Mouse (Mus musculus) neural tube, embryonic 12.5 days (tissue): ENCODE results near the gene Mthfr. TPM values are rescaled to one million over a fixed set of nuclear protein-coding genes. Genes with fewer than 3 reads are reported as not detected.
A peak's percentile ranks its signal among the peaks of the same experiment; 100 is the strongest.

Experiments used
- ATAC-seq: fragments of 200-750 bp; cut with Nextera tagmentation; 2 replicates; pipeline ENCODE4 v1.8.0; 2017; ENCODE audit warnings: low read depth, mild to moderate bottlenecking, moderate TSS enrichment, moderate library complexity; ENCODE audit not compliant: low FRiP score
- H3K27ac ChIP-seq: fragments of 300-500 bp; sonication (generic); 2 replicates; pipeline ENCODE4 v1.5.1; 2016
- H3K27me3 ChIP-seq: fragments of 300-500 bp; sonication (generic); replicated peaks from 2 replicates; pipeline ENCODE4 v1.6.1; 2016; ENCODE audit warnings: mild to moderate bottlenecking
- H3K36me3 ChIP-seq: fragments of 300-500 bp; sonication (generic); 2 replicates; pipeline ENCODE4 v1.6.1; 2016; ENCODE audit warnings: mild to moderate bottlenecking
- H3K4me1 ChIP-seq: fragments of 300-500 bp; sonication (generic); 2 replicates; pipeline ENCODE4 v1.6.1; 2016
- H3K4me2 ChIP-seq: fragments of 300-500 bp; sonication (generic); replicated peaks from 2 replicates; pipeline ENCODE4 v1.6.1; 2016; ENCODE audit warnings: mild to moderate bottlenecking
- H3K4me3 ChIP-seq: fragments of 300-500 bp; sonication (generic); 2 replicates; pipeline ENCODE4 v1.5.1; 2016
- H3K9ac ChIP-seq: fragments of 300-500 bp; sonication (generic); 2 replicates; pipeline ENCODE4 v1.6.1; 2016; ENCODE audit warnings: mild to moderate bottlenecking
- H3K9me3 ChIP-seq: fragments of 300-500 bp; sonication (generic); 2 replicates; pipeline ENCODE4 v1.6.1; 2016; ENCODE audit warnings: mild to moderate bottlenecking
- WGBS: fragments of 180-500 bp; shearing (Covaris S2); methylation state at CpG from one replicate; pipeline ENCODE4 v1.1.7; 2016; 5-methylcytosine and 5-hydroxymethylcytosine counted together
- polyA plus RNA-seq: library from polyadenylated mRNA; unstranded; fragments of >200 nt; fragmentation: Nextera tagmentation; extraction: Ambion mirVana; gene quantifications from 2 replicates; pipeline ENCODE4 v1.2.1, GENCODE M21; 2016

The Mthfr gene
- polyA plus RNA-seq, 1 experiment from 2014 or later, result 30.7 TPM

- 80% methylated on average over 3 of the region's 3 CpGs for WGBS
- no peak overlapping the region for H3K27ac ChIP-seq
- ATAC-seq, result no peak
Observed at GRCm38 (mm10) chr4:148016981-148017380, 21.9 kb upstream of the Mthfr start.

DNA sequence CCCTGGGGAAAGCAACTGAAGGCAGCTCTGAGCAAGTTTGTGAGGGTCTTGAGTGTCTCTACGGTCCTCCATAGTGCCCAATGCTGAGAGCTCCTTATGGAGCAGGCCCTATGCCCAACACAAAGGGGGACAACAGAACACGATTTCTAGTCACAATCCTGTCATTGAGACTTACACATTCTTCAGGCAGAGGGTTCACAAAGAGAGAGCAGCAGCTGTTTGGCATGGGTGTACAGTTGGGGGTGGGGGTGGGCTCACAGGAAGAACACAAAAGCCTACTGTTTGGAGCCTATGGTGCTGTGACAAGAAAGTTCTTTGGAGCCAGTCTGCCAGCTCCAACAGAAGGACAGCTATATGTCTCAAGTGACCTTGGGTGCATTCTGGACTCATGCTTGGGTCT lies 20.5 kb upstream of the Mthfr start:
- peaks cover 5% of the 10 kb centered on the region for H3K4me1 ChIP-seq
- no peak overlapping the region for H3K4me2 ChIP-seq
- WGBS, result 53% methylated on average over 2 of the region's 2 CpGs
- H3K36me3 ChIP-seq, result peaks cover 98% of the 10 kb centered on the region
- H3K9ac ChIP-seq, result 0 out of 2 replicates have a peak overlapping the region, but pooled peaks have one; percentile 21
- no peaks in the 10 kb centered on the region for H3K27me3 ChIP-seq
- H3K9me3 ChIP-seq, result no peaks in the 10 kb centered on the region
- H3K27ac ChIP-seq, result 0 out of 2 replicates have a peak overlapping the region, but pooled peaks have one; percentile 37
- peak; percentile 57 for ATAC-seq
- H3K4me3 ChIP-seq, result no peak overlapping the region

More at GRCm38 (mm10) chr4:148016981-148017380, 21.9 kb upstream of the Mthfr start:
- no peak overlapping the region for H3K4me2 ChIP-seq
- peaks cover 98% of the 10 kb centered on the region for H3K36me3 ChIP-seq
- H3K9ac ChIP-seq, result no peak overlapping the region
- H3K9me3 ChIP-seq, result no peaks in the 10 kb centered on the region
- H3K4me1 ChIP-seq, result peaks cover 5% of the 10 kb centered on the region
- H3K4me3 ChIP-seq, result no peak overlapping the region
- H3K27me3 ChIP-seq, result no peaks in the 10 kb centered on the region

DNA sequence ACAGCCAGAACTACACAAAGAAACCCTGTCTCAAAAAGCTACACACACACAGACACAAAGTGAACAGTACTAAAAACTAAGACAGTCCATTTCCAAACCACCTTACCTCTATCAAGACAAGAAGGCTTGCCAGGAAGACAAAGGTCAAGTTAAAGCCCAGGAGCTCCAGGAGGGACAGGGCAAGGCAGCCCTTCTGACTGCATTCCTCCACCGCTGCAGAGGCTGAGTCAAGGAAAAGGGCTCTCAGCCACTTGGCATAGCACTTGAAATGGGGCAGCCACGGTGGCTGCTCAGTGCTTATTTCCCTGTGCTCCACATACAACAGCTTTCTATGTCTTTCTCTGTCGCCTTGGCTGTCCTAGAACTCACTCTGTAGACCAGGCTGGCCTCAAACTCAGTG lies 14.9 kb upstream of the Mthfr start:
- ATAC-seq, result no peak
- Histone ChIP-seq H3K27ac (no peak overlapping the region), H3K9ac (no peak overlapping the region), H3K27me3 (no peaks in the 10 kb centered on the region), H3K4me2 (no peak overlapping the region), H3K4me3 (no peak overlapping the region), H3K36me3 (peaks cover 93% of the 10 kb centered on the region), H3K4me1 (peaks cover under 1% of the 10 kb centered on the region), H3K9me3 (no peaks in the 10 kb centered on the region)
- 95% methylated on average over 3 of the region's 3 CpGs for WGBS

DNA sequence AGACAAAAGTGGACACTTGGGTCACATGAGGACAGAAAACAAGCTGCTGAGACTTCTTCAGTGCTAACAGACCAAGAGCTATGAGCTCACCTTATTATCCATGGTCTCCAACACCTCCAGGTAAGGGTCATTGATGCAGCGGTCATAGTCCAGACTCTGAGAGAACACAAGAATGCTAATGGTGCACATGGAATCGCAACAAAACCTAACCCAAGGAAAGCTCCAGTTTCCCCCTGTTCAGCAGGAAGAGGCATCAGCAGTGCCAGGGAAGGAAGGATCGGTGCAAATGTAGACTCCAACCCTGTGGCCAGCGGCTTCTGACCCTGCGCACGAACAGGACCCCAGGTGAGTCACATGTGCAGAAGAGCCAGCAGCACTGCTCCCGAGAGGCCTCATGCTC lies 9.6 kb upstream of the Mthfr start:
- Histone ChIP-seq H3K36me3 (peaks cover 52% of the 10 kb centered on the region), H3K27me3 (no peaks in the 10 kb centered on the region), H3K9ac (no peak overlapping the region), H3K27ac (no peak overlapping the region), H3K4me2 (no peak overlapping the region), H3K4me3 (no peak overlapping the region), H3K4me1 (no peaks in the 10 kb centered on the region), H3K9me3 (no peaks in the 10 kb centered on the region)
- 94% methylated on average over 7 of the region's 7 CpGs for WGBS
- no peak for ATAC-seq

DNA sequence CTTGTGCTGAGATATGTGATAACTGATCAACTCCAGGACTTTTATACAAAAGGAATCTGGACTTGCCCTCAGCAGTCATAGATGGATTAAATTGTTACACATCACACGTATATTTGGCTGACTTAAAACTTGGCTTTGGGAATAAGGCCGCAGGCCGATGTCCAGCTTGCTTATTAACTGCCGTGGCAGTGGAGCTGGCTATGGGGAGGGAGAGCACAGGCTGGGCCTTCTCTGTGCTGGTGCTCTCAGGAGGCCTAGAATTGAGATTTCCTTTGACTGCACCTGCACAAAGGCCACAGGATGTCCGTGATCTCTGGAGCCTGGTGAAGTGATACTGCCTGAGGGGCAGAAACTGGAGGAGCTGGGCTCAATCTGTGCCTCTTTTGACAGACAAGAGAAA lies 8.4 kb upstream of the Mthfr start:
- WGBS, result 91% methylated on average over 5 of the region's 5 CpGs
- Histone ChIP-seq H3K4me2 (no peak overlapping the region), H3K9me3 (no peaks in the 10 kb centered on the region), H3K4me3 (no peak overlapping the region), H3K27ac (no peak overlapping the region), H3K27me3 (no peaks in the 10 kb centered on the region), H3K4me1 (no peaks in the 10 kb centered on the region), H3K36me3 (peaks cover 50% of the 10 kb centered on the region), H3K9ac (no peak overlapping the region)
- no peak for ATAC-seq

- no peak for ATAC-seq
Observed at GRCm38 (mm10) chr4:148033858-148034410, 4.9 kb upstream of the Mthfr start.

DNA sequence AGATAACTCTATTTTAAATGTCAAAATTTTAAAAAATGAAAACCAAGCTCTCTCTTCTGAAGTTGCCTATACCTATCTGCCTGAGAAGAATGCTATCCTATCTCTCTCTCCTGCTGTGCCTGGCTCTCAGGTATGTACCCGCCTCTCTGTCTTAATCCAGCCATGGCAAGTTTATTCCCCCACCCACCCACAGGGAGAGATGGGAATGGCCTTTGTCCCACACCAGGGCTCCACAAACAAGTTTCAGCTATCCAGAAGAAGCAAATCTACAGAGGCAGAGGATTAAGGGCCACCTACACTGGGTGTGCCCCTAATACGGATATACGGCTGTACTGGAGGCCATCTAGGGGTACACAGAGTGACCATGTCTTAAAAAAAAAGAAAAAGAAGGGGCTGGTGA lies 3.4 kb upstream of the Mthfr start:
- H3K36me3 ChIP-seq, result peaks cover 20% of the 10 kb centered on the region; the same call in 1 of the 2 replicates
- no peak overlapping the region for H3K4me2 ChIP-seq
- no peaks in the 10 kb centered on the region for H3K9me3 ChIP-seq
- no peaks in the 10 kb centered on the region for H3K27me3 ChIP-seq
- 89% methylated on average over 3 of the region's 3 CpGs for WGBS
- no peak overlapping the region for H3K4me3 ChIP-seq
- ATAC-seq, result no peak
- no peak overlapping the region for H3K9ac ChIP-seq
- H3K27ac ChIP-seq, result no peak overlapping the region
- peaks cover 20% of the 10 kb centered on the region for H3K4me1 ChIP-seq

More at GRCm38 (mm10) chr4:148033858-148034410, 4.9 kb upstream of the Mthfr start:
- 59% methylated on average over 7 of the region's 7 CpGs for WGBS
- Histone ChIP-seq H3K27ac (no peak overlapping the region), H3K36me3 (peaks cover 27% of the 10 kb centered on the region), H3K9ac (no peak overlapping the region), H3K9me3 (no peaks in the 10 kb centered on the region), H3K27me3 (no peaks in the 10 kb centered on the region), H3K4me3 (no peak overlapping the region), H3K4me2 (no peak overlapping the region), H3K4me1 (peaks cover 7% of the 10 kb centered on the region)

DNA sequence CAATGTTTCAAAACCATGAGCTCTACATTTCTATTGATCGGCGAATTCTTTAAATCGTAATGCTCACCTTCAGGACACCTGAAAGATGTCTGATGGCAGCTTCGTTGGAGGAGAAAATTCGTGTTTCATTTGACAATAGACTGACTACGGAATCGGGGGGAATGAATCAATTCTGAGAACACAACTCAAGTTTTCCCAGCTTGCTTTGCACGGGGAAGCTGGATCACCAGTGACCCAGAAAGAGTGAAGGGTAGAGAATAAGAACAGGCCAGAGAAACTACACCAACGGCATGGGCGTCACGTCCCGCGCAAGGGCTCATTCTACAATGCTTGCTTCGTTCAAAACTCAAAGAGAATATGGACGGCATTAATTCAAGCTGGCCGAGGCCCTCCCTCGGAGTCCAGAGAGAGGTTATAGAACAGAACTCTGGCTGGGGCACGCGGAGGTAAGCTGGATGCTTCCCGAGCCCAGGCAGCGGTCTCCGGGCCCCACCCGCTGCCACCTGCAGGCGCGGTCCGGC lies 738 bp upstream of the Mthfr start:
- H3K27ac ChIP-seq, result peak overlapping the region; percentile 77
- H3K27me3 ChIP-seq, result no peaks in the 10 kb centered on the region
- H3K9me3 ChIP-seq, result no peaks in the 10 kb centered on the region
- peak overlapping the region; percentile 76 for H3K9ac ChIP-seq
- WGBS, result 7% methylated on average over 26 of the region's 26 CpGs
- peaks cover 47% of the 10 kb centered on the region for H3K4me1 ChIP-seq
- peak overlapping the region; percentile 63 for H3K4me2 ChIP-seq
- ATAC-seq, result no peak
- peak overlapping the region; percentile 87 for H3K4me3 ChIP-seq
- H3K36me3 ChIP-seq, result peaks cover 26% of the 10 kb centered on the region

DNA sequence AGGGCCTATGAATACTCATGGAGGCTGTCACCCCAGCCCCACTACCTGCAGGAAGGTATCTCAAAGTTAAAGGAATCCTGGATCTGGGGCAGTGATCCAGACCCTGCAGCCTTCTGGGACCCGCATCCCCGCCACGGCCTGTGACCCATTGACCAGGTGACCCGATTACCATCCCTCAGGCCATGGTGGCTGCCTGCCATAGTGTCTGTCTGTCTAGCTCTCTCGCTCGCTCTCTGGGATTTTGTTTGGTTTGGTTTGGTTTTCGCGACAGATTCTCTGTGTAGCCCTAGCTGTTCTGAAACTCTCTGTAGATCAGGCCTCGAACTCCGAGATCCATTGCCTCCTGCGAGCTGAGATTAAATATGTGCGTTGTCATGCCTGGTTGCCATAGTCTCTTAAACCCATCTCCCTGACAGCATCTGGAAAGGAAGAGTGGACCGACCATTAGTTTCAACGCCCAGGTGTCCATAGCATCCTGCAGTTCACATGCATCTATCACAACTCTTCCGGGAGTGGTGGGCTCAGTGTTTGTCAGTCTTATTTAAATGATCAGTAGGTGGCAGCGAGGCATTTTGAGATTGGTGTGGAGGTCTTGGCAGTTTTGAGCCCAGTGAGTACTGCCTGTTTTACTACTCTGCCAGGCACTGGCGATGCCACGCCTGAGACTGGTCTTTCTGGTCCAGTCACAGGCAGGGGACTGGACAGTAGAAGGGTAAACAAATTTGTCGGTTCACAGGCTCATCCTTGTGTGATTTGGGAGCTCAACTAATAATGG lies 564 bp downstream of the Mthfr start:
- 21% methylated on average over 19 of the region's 19 CpGs for WGBS
- H3K27me3 ChIP-seq, result no peaks in the 10 kb centered on the region
- peaks cover 49% of the 10 kb centered on the region for H3K4me1 ChIP-seq
- peak overlapping the region; percentile 87 for H3K4me3 ChIP-seq
- H3K27ac ChIP-seq, result peak overlapping the region; percentile 53; the same call in 1 of the 2 replicates
- H3K4me2 ChIP-seq, result peak overlapping the region; percentile 89
- H3K9ac ChIP-seq, result peak overlapping the region; percentile 67
- peaks cover 31% of the 10 kb centered on the region for H3K36me3 ChIP-seq
- ATAC-seq, result no peak; the same call in 1 of the 2 replicates
- no peaks in the 10 kb centered on the region for H3K9me3 ChIP-seq

- Histone ChIP-seq H3K9ac (peak overlapping the region; percentile 64), H3K27me3 (no peaks in the 10 kb centered on the region), H3K4me3 (peak overlapping the region; percentile 45), H3K27ac (peak overlapping the region; percentile 68; the same call in 1 of the 2 replicates), H3K4me1 (peaks cover 49% of the 10 kb centered on the region), H3K4me2 (peak overlapping the region; percentile 89), H3K36me3 (peaks cover 31% of the 10 kb centered on the region), H3K9me3 (no peaks in the 10 kb centered on the region)
- ATAC-seq, result no peak
- WGBS, result 62% methylated on average over 15 of the region's 15 CpGs
Observed at GRCm38 (mm10) chr4:148040029-148040830, 1.4 kb downstream of the Mthfr start.

- Histone ChIP-seq H3K4me1 (peaks cover 49% of the 10 kb centered on the region), H3K9me3 (no peaks in the 10 kb centered on the region), H3K27me3 (no peaks in the 10 kb centered on the region), H3K4me2 (peak overlapping the region; percentile 89), H3K36me3 (peaks cover 31% of the 10 kb centered on the region), H3K4me3 (peak overlapping the region; percentile 45), H3K27ac (peak overlapping the region; percentile 68), H3K9ac (peak overlapping the region; percentile 64)
- WGBS, result under 1% methylated on average over 19 of the region's 19 CpGs
- peak; percentile 39 for ATAC-seq
Observed at GRCm38 (mm10) chr4:148040933-148041610, 2.2 kb downstream of the Mthfr start.
